ENCODE assay signal across 18 mouse cellular contexts in genomic region chr11:47050390-47050789, GRCm38 (mm10).
"Had no signal": no experiment of that assay in that cellular context is flagged by ENCODE, and none has a peak within 500 bp of the region (broad histone marks: within the 10 kb centered on the region; RNA-seq: fewer than 3 reads in every experiment).

No protein-coding gene starts in this region.

- H3K27me3 ChIP-seq: liver, embryonic 15.5 days; megakaryocyte, embryonic 14.5 days; midbrain, embryonic 12.5 days; stomach, embryonic 15.5 days had no signal

- H3K9me3 ChIP-seq: limb, embryonic 10.5 days; liver, embryonic 15.5 days; midbrain, embryonic 12.5 days; stomach, embryonic 15.5 days had no signal

- H3K9ac ChIP-seq: liver, embryonic 15.5 days; midbrain, embryonic 12.5 days; stomach, embryonic 15.5 days had no signal

- H3K4me2 ChIP-seq: liver, embryonic 11.5 days; liver, embryonic 15.5 days; midbrain, embryonic 12.5 days; stomach, embryonic 15.5 days had no signal

- DNase-seq: kidney, adult 8-10 months; kidney, postnatal 10 days; kidney, postnatal 4 days; lung, adult 2 months; lung, postnatal 10 days; retina, postnatal 1 day; right cerebral cortex, postnatal 14 days; thymus, postnatal 36 days had no signal

- ATAC-seq: intestine, embryonic 16.5 days; midbrain, embryonic 16.5 days had no signal

- H3K4me3 ChIP-seq: layer of hippocampus, adult 2 months; limb, embryonic 10.5 days; liver, embryonic 15.5 days; midbrain, embryonic 12.5 days; stomach, embryonic 15.5 days had no signal

- H3K27ac ChIP-seq: layer of hippocampus, adult 2 months; limb, embryonic 10.5 days; liver, embryonic 15.5 days; macrophage; midbrain, embryonic 12.5 days; stomach, embryonic 15.5 days had no signal

- H3K36me3 ChIP-seq: limb, embryonic 10.5 days; liver, embryonic 15.5 days; midbrain, embryonic 12.5 days; stomach, embryonic 15.5 days had no signal

- H3K4me1 ChIP-seq: limb, embryonic 10.5 days; liver, embryonic 15.5 days; megakaryocyte, embryonic 14.5 days; midbrain, embryonic 12.5 days; stomach, embryonic 15.5 days had no signal
